Mouse (Mus musculus) forebrain, embryonic 10.5 days (tissue): ENCODE data around the gene Cnn3. TPM values are rescaled to one million over a fixed set of nuclear protein-coding genes. Genes with fewer than 3 reads are reported as not detected.
A peak's percentile ranks its signal among the peaks of the same experiment; 100 is the strongest.

Source experiments
- DNase-seq: peaks from one replicate; pipeline ENCODE4 v3.0.0-alpha.2; 2017; ENCODE audit warnings: low spot score; ENCODE audit errors: extremely low spot score
- H3K27ac ChIP-seq: fragments of 300-500 bp; sonication (generic); 2 replicates; pipeline ENCODE4 v1.5.1; 2016; ENCODE audit warnings: mild to moderate bottlenecking
- H3K27me3 ChIP-seq: fragments of 300-500 bp; sonication (generic); 2 replicates; pipeline ENCODE4 v1.6.1; 2016; ENCODE audit warnings: mild to moderate bottlenecking; ENCODE audit not compliant: poor library complexity, severe bottlenecking
- H3K36me3 ChIP-seq: fragments of 300-500 bp; sonication (generic); replicated peaks from 2 replicates; pipeline ENCODE4 v1.6.1; 2016; ENCODE audit warnings: mild to moderate bottlenecking, moderate library complexity
- H3K4me1 ChIP-seq: fragments of 300-500 bp; sonication (generic); 2 replicates; pipeline ENCODE4 v1.6.1; 2016
- H3K4me3 ChIP-seq: fragments of 300-500 bp; sonication (generic); 2 replicates; pipeline ENCODE4 v1.5.1; 2016; ENCODE audit warnings: mild to moderate bottlenecking, moderate library complexity
- H3K9me3 ChIP-seq: fragments of 300-500 bp; sonication (generic); 2 replicates; pipeline ENCODE4 v1.6.1; 2016; ENCODE audit warnings: mild to moderate bottlenecking, moderate library complexity
- WGBS: fragments of 180-500 bp; shearing (Covaris S2); methylation state at CpG from one replicate; pipeline ENCODE4 v1.1.7; 2016; 5-methylcytosine and 5-hydroxymethylcytosine counted together
- polyA plus RNA-seq: library from polyadenylated mRNA; unstranded; fragments of >200 nt; fragmentation: Nextera tagmentation; extraction: Ambion mirVana; gene quantifications from 2 replicates; pipeline ENCODE4 v1.2.1, GENCODE M21; 2016

Cnn3 gene
- polyA plus RNA-seq, result 843 and 904 TPM in 2 replicates

GRCm38 (mm10) chr3:121425861-121426620, at the start of gene Cnn3:
Cnn3 (plus strand) TSS chr3:121426497.
- WGBS, result under 1% methylated on average over 66 of the region's 66 CpGs
- peak within 1 kb of the TSS; percentile 100 for H3K27ac ChIP-seq
- no peaks in the 10 kb centered on the region for H3K9me3 ChIP-seq
- peaks cover 32% of the 10 kb centered on the region for H3K27me3 ChIP-seq
- peaks cover 14% of the 10 kb centered on the region for H3K36me3 ChIP-seq
- peak; percentile 93 for DNase-seq
- H3K4me3 ChIP-seq, result peak within 1 kb of the TSS; percentile 92
- H3K4me1 ChIP-seq, result peaks cover 49% of the 10 kb centered on the region

- Histone ChIP-seq H3K4me3 (no peak overlapping the region), H3K9me3 (no peaks in the 10 kb centered on the region), H3K27me3 (no peaks in the 10 kb centered on the region), H3K27ac (peak overlapping the region; percentile 54), H3K36me3 (no peaks in the 10 kb centered on the region), H3K4me1 (peaks cover 21% of the 10 kb centered on the region)
- 47% methylated on average over 15 of the region's 15 CpGs for WGBS
- DNase-seq, result no peak
Observed at GRCm38 (mm10) chr3:121378708-121379612, 47.3 kb upstream of the Cnn3 start.

- no peaks in the 10 kb centered on the region for H3K36me3 ChIP-seq
- no peak overlapping the region for H3K27ac ChIP-seq
- H3K4me3 ChIP-seq, result no peak overlapping the region
- WGBS, result 81% methylated on average over 5 of the region's 5 CpGs
- no peaks in the 10 kb centered on the region for H3K27me3 ChIP-seq
- peaks cover 21% of the 10 kb centered on the region for H3K4me1 ChIP-seq
- no peak for DNase-seq
- H3K9me3 ChIP-seq, result no peaks in the 10 kb centered on the region
Observed at GRCm38 (mm10) chr3:121379699-121380098, 46.6 kb upstream of the Cnn3 start.

GRCm38 (mm10) chr3:121387471-121388009, 38.8 kb upstream of the Cnn3 start:
- H3K9me3 ChIP-seq, result no peaks in the 10 kb centered on the region
- H3K27ac ChIP-seq, result no peak overlapping the region
- DNase-seq, result no peak
- H3K4me1 ChIP-seq, result peaks cover 21% of the 10 kb centered on the region
- 76% methylated on average over 3 of the region's 3 CpGs for WGBS
- no peaks in the 10 kb centered on the region for H3K36me3 ChIP-seq
- no peak overlapping the region for H3K4me3 ChIP-seq
- H3K27me3 ChIP-seq, result no peaks in the 10 kb centered on the region

GRCm38 (mm10) chr3:121389366-121389765, 36.9 kb upstream of the Cnn3 start:
- Histone ChIP-seq H3K4me1 (peaks cover 21% of the 10 kb centered on the region), H3K27ac (no peak overlapping the region), H3K36me3 (no peaks in the 10 kb centered on the region), H3K9me3 (no peaks in the 10 kb centered on the region), H3K4me3 (no peak overlapping the region), H3K27me3 (no peaks in the 10 kb centered on the region)
- WGBS, result 93% methylated on average over 8 of the region's 8 CpGs
- DNase-seq, result no peak

GRCm38 (mm10) chr3:121389860-121390530, 36.3 kb upstream of the Cnn3 start:
- no peaks in the 10 kb centered on the region for H3K36me3 ChIP-seq

GRCm38 (mm10) chr3:121390724-121391123, 35.6 kb upstream of the Cnn3 start:
- Histone ChIP-seq H3K4me3 (peak overlapping the region; percentile 26; the same call in 1 of the 2 replicates), H3K27me3 (no peaks in the 10 kb centered on the region), H3K9me3 (no peaks in the 10 kb centered on the region), H3K36me3 (no peaks in the 10 kb centered on the region), H3K4me1 (peaks cover 21% of the 10 kb centered on the region), H3K27ac (peak overlapping the region; percentile 67)
- DNase-seq, result no peak
- 64% methylated on average over 7 of the region's 7 CpGs for WGBS

More at GRCm38 (mm10) chr3:121389860-121390530, 36.3 kb upstream of the Cnn3 start:
- WGBS, result 35% methylated on average over 17 of the region's 17 CpGs
- DNase-seq, result no peak
- H3K4me1 ChIP-seq, result peaks cover 21% of the 10 kb centered on the region
- H3K9me3 ChIP-seq, result no peaks in the 10 kb centered on the region
- peak overlapping the region; percentile 26; the same call in 1 of the 2 replicates for H3K4me3 ChIP-seq
- no peaks in the 10 kb centered on the region for H3K27me3 ChIP-seq
- peak overlapping the region; percentile 67 for H3K27ac ChIP-seq

- Histone ChIP-seq H3K36me3 (no peaks in the 10 kb centered on the region), H3K9me3 (no peaks in the 10 kb centered on the region), H3K27ac (no peak overlapping the region), H3K27me3 (no peaks in the 10 kb centered on the region), H3K4me3 (no peak overlapping the region), H3K4me1 (peaks cover 8% of the 10 kb centered on the region)
- DNase-seq, result no peak
- WGBS, result 89% methylated on average over 16 of the region's 16 CpGs
Observed at GRCm38 (mm10) chr3:121395588-121396295, 30.6 kb upstream of the Cnn3 start.

GRCm38 (mm10) chr3:121396561-121396960, 29.7 kb upstream of the Cnn3 start:
- Histone ChIP-seq H3K36me3 (no peaks in the 10 kb centered on the region), H3K27ac (no peak overlapping the region), H3K4me1 (peaks cover 5% of the 10 kb centered on the region), H3K9me3 (no peaks in the 10 kb centered on the region), H3K4me3 (no peak overlapping the region), H3K27me3 (no peaks in the 10 kb centered on the region)
- DNase-seq, result no peak
- WGBS, result 87% methylated on average over 7 of the region's 7 CpGs

GRCm38 (mm10) chr3:121397007-121397406, 29.3 kb upstream of the Cnn3 start:
- Histone ChIP-seq H3K36me3 (no peaks in the 10 kb centered on the region), H3K27ac (no peak overlapping the region), H3K27me3 (no peaks in the 10 kb centered on the region), H3K4me3 (no peak overlapping the region), H3K9me3 (no peaks in the 10 kb centered on the region), H3K4me1 (peaks cover 1% of the 10 kb centered on the region; the same call in 1 of the 2 replicates)
- DNase-seq, result no peak
- 83% methylated on average over 6 of the region's 6 CpGs for WGBS

- Histone ChIP-seq H3K9me3 (no peaks in the 10 kb centered on the region), H3K27ac (no peak overlapping the region), H3K27me3 (no peaks in the 10 kb centered on the region), H3K36me3 (no peaks in the 10 kb centered on the region), H3K4me1 (peaks cover 7% of the 10 kb centered on the region), H3K4me3 (no peak overlapping the region)
- WGBS, result 85% methylated on average over 4 of the region's 4 CpGs
- no peak for DNase-seq
Observed at GRCm38 (mm10) chr3:121401384-121401783, 24.9 kb upstream of the Cnn3 start.

GRCm38 (mm10) chr3:121402096-121402495, 24.2 kb upstream of the Cnn3 start:
- no peaks in the 10 kb centered on the region for H3K36me3 ChIP-seq
- peaks cover 7% of the 10 kb centered on the region for H3K4me1 ChIP-seq
- no peak for DNase-seq
- H3K27me3 ChIP-seq, result no peaks in the 10 kb centered on the region
- no peak overlapping the region for H3K4me3 ChIP-seq
- H3K9me3 ChIP-seq, result no peaks in the 10 kb centered on the region
- 90% methylated on average over 6 of the region's 6 CpGs for WGBS
- H3K27ac ChIP-seq, result no peak overlapping the region
